ENCODE assay signal across 8 mouse cellular contexts in genomic region chr1:159390049-159390448, GRCm38 (mm10).
DNase-seq lines count a peak whose midpoint lies in the region; ATAC-seq and TF ChIP-seq lines count a peak whose summit lies in the region.

No protein-coding gene starts in this region.

- H3K36me3 ChIP-seq in lung, postnatal 0 days (ENCODE audit: insufficient read depth, low read length): no peaks in the 10 kb centered on the region

- no peak overlapping the region for H3K4me3 ChIP-seq in lung, postnatal 0 days (ENCODE audit: low read depth, low read length)

- ATAC-seq in CD4-positive, CD25-positive, alpha-beta regulatory T cell, adult 4 months: peak; percentile 49
- ATAC-seq in activated CD4-positive, CD25-positive, alpha-beta regulatory T cell, adult 4 months: peak; percentile 52
- ATAC-seq in common myeloid progenitor, adult 5-6 weeks (replicated peaks; ENCODE audit: low read depth, poor library complexity, severe bottlenecking): peak; percentile 97
- no peak for ATAC-seq in lung, postnatal 0 days

- DNase-seq in gastrocnemius, postnatal 4 days (ENCODE audit: low spot score in 2 of 2): peak; percentile 61 to 65
- DNase-seq in layer of hippocampus, adult 18-20 months (ENCODE audit: low spot score in 2 of 2): peak; percentile 57 to 90
- DNase-seq in lung, postnatal 0 days (ENCODE audit: low spot score): peak; percentile 64
- DNase-seq in right cerebral cortex, postnatal 10 days (ENCODE audit: low spot score in 2 of 2): peak; percentile 77 to 86
- DNase-seq in urinary bladder, postnatal 10 days (ENCODE audit: low spot score): peak; percentile 28

- TF ChIP-seq EP300 in lung, postnatal 0 days (IDR thresholded peaks at IDR 0.05): no peak

- no peak overlapping the region for H3K27ac ChIP-seq in lung, postnatal 0 days (ENCODE audit: low read length)

- H3K9ac ChIP-seq in lung, postnatal 0 days (replicated peaks; ENCODE audit: low read depth): no peak overlapping the region

- H3K4me1 ChIP-seq in lung, postnatal 0 days (ENCODE audit: insufficient read depth, low read depth, low read length): no peaks in the 10 kb centered on the region

- H3K27me3 ChIP-seq in lung, postnatal 0 days (replicated peaks; ENCODE audit: insufficient read depth, low read length): no peaks in the 10 kb centered on the region

- no peaks in the 10 kb centered on the region for H3K9me3 ChIP-seq in lung, postnatal 0 days (ENCODE audit: low read length)

- H3K4me2 ChIP-seq in lung, postnatal 0 days (replicated peaks; ENCODE audit: low read depth, low read length): no peak overlapping the region

- 19% methylated on average over 14 of the region's 14 CpGs for WGBS in lung, postnatal 0 days

- TF ChIP-seq CTCF in lung, postnatal 0 days (IDR thresholded peaks at IDR 0.05): peak; percentile 85

Comparison
In these comparisons a context has a peak if more than half of its experiments do, and no peak if none do; other contexts are left out.
1. DNase-seq: peak in every context shown above with its lines; median percentile 82 in right cerebral cortex, postnatal 10 days; 74 in layer of hippocampus, adult 18-20 months; 64 in lung, postnatal 0 days; 63 in gastrocnemius, postnatal 4 days; 28 in urinary bladder, postnatal 10 days.